Mouse (Mus musculus): ENCODE results near the gene Cdk2ap2.

DNA sequence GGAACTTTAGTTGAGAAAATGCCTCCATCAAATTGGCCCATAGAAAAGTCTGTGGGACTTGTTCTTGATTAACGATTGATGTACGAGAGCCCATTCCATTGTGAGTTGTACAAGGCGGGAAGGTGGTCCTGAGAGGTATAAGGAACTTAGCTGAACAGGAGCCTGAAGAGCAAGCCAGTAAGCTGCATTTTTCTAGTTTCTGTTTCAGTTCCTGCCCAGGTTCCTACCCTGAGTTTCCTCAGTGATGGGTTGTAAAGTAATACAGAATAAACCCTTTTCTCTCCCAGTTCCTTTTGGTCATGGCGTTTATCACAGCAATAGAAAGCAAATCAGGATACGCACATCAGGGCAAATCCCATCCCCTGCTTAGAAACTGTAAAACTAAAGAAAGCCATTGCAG is 40.9 kb downstream of the Cdk2ap2 start:
- TF ChIP-seq ZNF384 (IDR thresholded peaks at IDR 0.05; ENCODE audit: low read depth, low read length): no peak
- TF ChIP-seq ZC3H11A (IDR thresholded peaks at IDR 0.05; ENCODE audit: borderline replicate concordance, low read depth, low read length): no peak
- no peak for TF ChIP-seq MAFK (IDR thresholded peaks at IDR 0.05; ENCODE audit: insufficient read depth, low read depth, low read length)
- no peak for TF ChIP-seq HCFC1 (IDR thresholded peaks at IDR 0.05; ENCODE audit: borderline replicate concordance, insufficient read depth, low read length)

All from ES-E14 (cell line).